Mouse (Mus musculus): Measurements from ENCODE around the gene Cep170. TPM values are rescaled to one million over a fixed set of nuclear protein-coding genes. Genes with fewer than 3 reads are reported as not detected.

Cep170 gene
- polyA plus RNA-seq, 1 experiment from 2014 or later = 69.2 TPM

GRCm38 (mm10) chr1:176816728-176817127, 2.9 kb upstream of the Cep170 start:
- DNase-seq (ENCODE audit: low spot score, missing footprints) (peak; percentile 69), ATAC-seq (ENCODE audit: low FRiP score) (no peak)

GRCm38 (mm10) chr1:176814591-176815062, 760 bp upstream of the Cep170 start, which contains the start of gene Sdccag8:
Sdccag8 (plus strand) TSS chr1:176814660.
- ATAC-seq (ENCODE audit: low FRiP score) = peak; percentile 92
- 0% methylated on average over 25 of the region's 25 CpGs for WGBS
- H3K4me1 ChIP-seq (ENCODE audit: control insufficient read depth, insufficient read depth, low read length) = peaks cover 6% of the 10 kb centered on the region; the same call in 1 of the 2 replicates
- H3K4me2 ChIP-seq = peak within 1 kb of the TSS; percentile 54
- H3K4me3 ChIP-seq (ENCODE audit: low read depth, low read length) = peak within 1 kb of the TSS; percentile 82
- H3K9ac ChIP-seq (ENCODE audit: low read length) = peak within 1 kb of the TSS; percentile 86
- H3K27me3 ChIP-seq (ENCODE audit: control insufficient read depth, insufficient read depth, low read length) = no peaks in the 10 kb centered on the region
- no peaks in the 10 kb centered on the region for H3K36me3 ChIP-seq (ENCODE audit: control insufficient read depth, insufficient read depth, low read length)
- DNase-seq (ENCODE audit: low spot score, missing footprints) = peak; percentile 98
- peak within 1 kb of the TSS; percentile 96 for H3K27ac ChIP-seq (ENCODE audit: low read depth, low read length)
- no peaks in the 10 kb centered on the region for H3K9me3 ChIP-seq (ENCODE audit: control insufficient read depth, low read length)

More at GRCm38 (mm10) chr1:176816728-176817127, 2.9 kb upstream of the Cep170 start:
- Histone ChIP-seq H3K9ac (ENCODE audit: low read length) (no peak overlapping the region), H3K36me3 (ENCODE audit: control insufficient read depth, insufficient read depth, low read length) (no peaks in the 10 kb centered on the region), H3K27ac (ENCODE audit: low read depth, low read length) (no peak overlapping the region), H3K4me3 (ENCODE audit: low read depth, low read length) (no peak overlapping the region), H3K9me3 (ENCODE audit: control insufficient read depth, low read length) (no peaks in the 10 kb centered on the region), H3K4me1 (ENCODE audit: control insufficient read depth, insufficient read depth, low read length) (peaks cover 3% of the 10 kb centered on the region; the same call in 1 of the 2 replicates), H3K4me2 (no peak overlapping the region), H3K27me3 (ENCODE audit: control insufficient read depth, insufficient read depth, low read length) (no peaks in the 10 kb centered on the region)
- 90% methylated on average over 4 of the region's 4 CpGs for WGBS

GRCm38 (mm10) chr1:176813292-176814035, 403 bp downstream of the Cep170 start:
- H3K4me1 ChIP-seq (ENCODE audit: control insufficient read depth, insufficient read depth, low read length) = peaks cover 6% of the 10 kb centered on the region; the same call in 1 of the 2 replicates
- peak overlapping the region; percentile 82 for H3K4me3 ChIP-seq (ENCODE audit: low read depth, low read length)
- no peaks in the 10 kb centered on the region for H3K36me3 ChIP-seq (ENCODE audit: control insufficient read depth, insufficient read depth, low read length)
- DNase-seq (ENCODE audit: low spot score, missing footprints) (peak; percentile 97), ATAC-seq (ENCODE audit: low FRiP score) (peak; percentile 68)
- no peaks in the 10 kb centered on the region for H3K9me3 ChIP-seq (ENCODE audit: control insufficient read depth, low read length)
- peak overlapping the region; percentile 54 for H3K4me2 ChIP-seq
- H3K27ac ChIP-seq (ENCODE audit: low read depth, low read length) = peak overlapping the region; percentile 96
- peak overlapping the region; percentile 86 for H3K9ac ChIP-seq (ENCODE audit: low read length)
- no peaks in the 10 kb centered on the region for H3K27me3 ChIP-seq (ENCODE audit: control insufficient read depth, insufficient read depth, low read length)
- under 1% methylated on average over 57 of the region's 75 CpGs for WGBS

- no peak for DNase-seq (ENCODE audit: low spot score, missing footprints)
- no peak for ATAC-seq (ENCODE audit: low FRiP score)
- H3K9ac ChIP-seq (ENCODE audit: low read length) = peak overlapping the region; percentile 86
These were observed 1.2 kb downstream of the Cep170 start for GRCm38 (mm10) chr1:176812491-176813291.

GRCm38 (mm10) chr1:176811892-176812291, 2.0 kb downstream of the Cep170 start:
- Histone ChIP-seq H3K27ac (ENCODE audit: low read depth, low read length) (no peak overlapping the region), H3K4me3 (ENCODE audit: low read depth, low read length) (peak overlapping the region; percentile 82)
- WGBS = 89% methylated on average over 3 of the region's 3 CpGs

More at GRCm38 (mm10) chr1:176812491-176813291, 1.2 kb downstream of the Cep170 start:
- peak overlapping the region; percentile 82 for H3K4me3 ChIP-seq (ENCODE audit: low read depth, low read length)
- peak overlapping the region; percentile 96 for H3K27ac ChIP-seq (ENCODE audit: low read depth, low read length)
- peaks cover 6% of the 10 kb centered on the region; the same call in 1 of the 2 replicates for H3K4me1 ChIP-seq (ENCODE audit: control insufficient read depth, insufficient read depth, low read length)
- H3K36me3 ChIP-seq (ENCODE audit: control insufficient read depth, insufficient read depth, low read length) = no peaks in the 10 kb centered on the region
- H3K9me3 ChIP-seq (ENCODE audit: control insufficient read depth, low read length) = no peaks in the 10 kb centered on the region
- 26% methylated on average over 11 of the region's 11 CpGs for WGBS
- H3K4me2 ChIP-seq = peak overlapping the region; percentile 54
- no peaks in the 10 kb centered on the region for H3K27me3 ChIP-seq (ENCODE audit: control insufficient read depth, insufficient read depth, low read length)

GRCm38 (mm10) chr1:176810161-176810560, 3.7 kb downstream of the Cep170 start:
- H3K9ac ChIP-seq (ENCODE audit: low read length) = no peak overlapping the region
- no peak overlapping the region for H3K27ac ChIP-seq (ENCODE audit: low read depth, low read length)
- no peak overlapping the region for H3K4me2 ChIP-seq
- no peak overlapping the region for H3K4me3 ChIP-seq (ENCODE audit: low read depth, low read length)
- no peaks in the 10 kb centered on the region for H3K9me3 ChIP-seq (ENCODE audit: control insufficient read depth, low read length)
- H3K4me1 ChIP-seq (ENCODE audit: control insufficient read depth, insufficient read depth, low read length) = peaks cover 8% of the 10 kb centered on the region; the same call in 1 of the 2 replicates
- H3K27me3 ChIP-seq (ENCODE audit: control insufficient read depth, insufficient read depth, low read length) = no peaks in the 10 kb centered on the region
- ATAC-seq (ENCODE audit: low FRiP score) = no peak
- no peak for DNase-seq (ENCODE audit: low spot score, missing footprints)
- H3K36me3 ChIP-seq (ENCODE audit: control insufficient read depth, insufficient read depth, low read length) = no peaks in the 10 kb centered on the region

More at GRCm38 (mm10) chr1:176811892-176812291, 2.0 kb downstream of the Cep170 start:
- Histone ChIP-seq H3K9me3 (ENCODE audit: control insufficient read depth, low read length) (no peaks in the 10 kb centered on the region), H3K27me3 (ENCODE audit: control insufficient read depth, insufficient read depth, low read length) (no peaks in the 10 kb centered on the region), H3K9ac (ENCODE audit: low read length) (peak overlapping the region; percentile 86; the same call in 1 of the 2 replicates), H3K4me1 (ENCODE audit: control insufficient read depth, insufficient read depth, low read length) (peaks cover 7% of the 10 kb centered on the region; the same call in 1 of the 2 replicates), H3K36me3 (ENCODE audit: control insufficient read depth, insufficient read depth, low read length) (no peaks in the 10 kb centered on the region), H3K4me2 (peak overlapping the region; percentile 54)
- DNase-seq (ENCODE audit: low spot score, missing footprints) (no peak), ATAC-seq (ENCODE audit: low FRiP score) (no peak)

- DNase-seq (ENCODE audit: low spot score, missing footprints) = no peak
- ATAC-seq (ENCODE audit: low FRiP score) = peak; percentile 62
- Histone ChIP-seq H3K36me3 (ENCODE audit: control insufficient read depth, insufficient read depth, low read length) (no peaks in the 10 kb centered on the region), H3K9ac (ENCODE audit: low read length) (no peak overlapping the region), H3K4me2 (no peak overlapping the region), H3K4me1 (ENCODE audit: control insufficient read depth, insufficient read depth, low read length) (no peaks in the 10 kb centered on the region; the same call in 1 of the 2 replicates), H3K4me3 (ENCODE audit: low read depth, low read length) (no peak overlapping the region), H3K27ac (ENCODE audit: low read depth, low read length) (no peak overlapping the region), H3K9me3 (ENCODE audit: control insufficient read depth, low read length) (no peaks in the 10 kb centered on the region), H3K27me3 (ENCODE audit: control insufficient read depth, insufficient read depth, low read length) (no peaks in the 10 kb centered on the region)
- WGBS = 72% methylated on average over 2 of the region's 2 CpGs
These were observed 13.0 kb downstream of the Cep170 start for GRCm38 (mm10) chr1:176800728-176801365.

GRCm38 (mm10) chr1:176798673-176799072, 15.2 kb downstream of the Cep170 start:
- H3K4me3 ChIP-seq (ENCODE audit: low read depth, low read length) = no peak overlapping the region
- no peaks in the 10 kb centered on the region for H3K27me3 ChIP-seq (ENCODE audit: control insufficient read depth, insufficient read depth, low read length)
- ATAC-seq (ENCODE audit: low FRiP score) (no peak), DNase-seq (ENCODE audit: low spot score, missing footprints) (no peak)
- no peak overlapping the region for H3K9ac ChIP-seq (ENCODE audit: low read length)
- no peaks in the 10 kb centered on the region; the same call in 1 of the 2 replicates for H3K4me1 ChIP-seq (ENCODE audit: control insufficient read depth, insufficient read depth, low read length)
- H3K36me3 ChIP-seq (ENCODE audit: control insufficient read depth, insufficient read depth, low read length) = no peaks in the 10 kb centered on the region
- no peaks in the 10 kb centered on the region for H3K9me3 ChIP-seq (ENCODE audit: control insufficient read depth, low read length)
- no peak overlapping the region for H3K27ac ChIP-seq (ENCODE audit: low read depth, low read length)
- H3K4me2 ChIP-seq = no peak overlapping the region

All from midbrain, embryonic 11.5 days (tissue).